Mouse (Mus musculus): Measurements from ENCODE around the gene Elovl6.

Gene Elovl6

DNA sequence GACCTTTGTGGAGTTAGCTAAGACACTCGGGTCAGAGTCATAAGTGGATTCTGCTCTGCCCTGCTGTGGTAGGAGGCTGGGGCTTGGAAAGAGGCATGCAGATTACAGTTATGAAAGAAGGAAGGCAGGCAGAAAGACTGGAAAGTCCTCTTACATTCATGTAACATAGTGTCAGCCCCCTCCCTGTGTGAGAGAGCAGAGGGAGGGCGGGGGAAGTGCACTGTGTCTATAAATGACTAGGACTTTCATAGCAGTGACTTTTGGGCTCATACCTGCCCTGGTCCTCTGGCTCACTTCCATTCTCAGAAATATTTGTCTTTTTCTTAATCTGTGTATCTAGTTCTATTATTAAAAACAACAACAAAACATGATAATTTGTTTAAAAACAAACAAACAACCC lies 33.9 kb downstream of the Elovl6 start:
- DNase-seq (ENCODE audit: low read depth, low spot score) = no peak

DNA sequence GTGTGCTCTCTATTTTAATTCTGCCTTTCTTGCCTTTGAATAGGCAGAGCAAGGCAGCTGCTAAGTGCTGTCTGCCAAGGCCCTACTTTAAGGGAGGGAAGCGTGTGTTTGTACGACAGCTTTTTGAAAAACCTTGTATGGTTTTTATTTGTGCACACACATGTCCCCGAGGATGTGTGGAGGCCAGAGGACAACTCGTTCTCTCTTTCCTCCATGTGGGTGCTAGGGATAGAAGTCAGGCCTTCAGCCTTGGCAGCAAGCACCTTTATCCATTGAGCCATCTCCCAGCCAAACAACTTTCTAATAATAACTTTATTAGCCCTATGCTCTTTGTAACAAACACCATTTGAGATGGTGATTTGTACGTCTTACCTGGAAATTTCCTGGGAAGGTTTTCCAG lies 34.7 kb downstream of the Elovl6 start:
- DNase-seq (ENCODE audit: low read depth, low spot score) = no peak

DNA sequence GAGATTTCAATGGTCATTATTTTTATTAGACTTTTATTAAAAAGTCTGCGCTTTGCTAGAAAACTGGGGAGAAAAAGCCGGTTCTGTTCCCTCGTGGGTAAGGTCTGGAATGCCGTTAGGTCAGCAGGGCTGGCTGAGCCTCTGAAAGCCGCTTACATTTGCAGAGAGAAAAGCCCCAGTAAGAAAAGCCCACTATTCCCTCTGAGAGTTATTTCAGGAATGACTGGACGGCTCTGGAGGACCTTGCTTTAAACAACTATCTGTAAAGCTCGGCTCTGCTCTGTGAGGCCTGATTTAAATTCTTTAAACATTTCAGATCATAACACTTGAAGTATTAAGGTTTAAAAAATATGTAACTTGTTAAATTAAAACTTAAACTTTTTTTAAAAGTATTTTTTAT lies 36.4 kb downstream of the Elovl6 start:
- no peak for DNase-seq (ENCODE audit: low read depth, low spot score)

DNA sequence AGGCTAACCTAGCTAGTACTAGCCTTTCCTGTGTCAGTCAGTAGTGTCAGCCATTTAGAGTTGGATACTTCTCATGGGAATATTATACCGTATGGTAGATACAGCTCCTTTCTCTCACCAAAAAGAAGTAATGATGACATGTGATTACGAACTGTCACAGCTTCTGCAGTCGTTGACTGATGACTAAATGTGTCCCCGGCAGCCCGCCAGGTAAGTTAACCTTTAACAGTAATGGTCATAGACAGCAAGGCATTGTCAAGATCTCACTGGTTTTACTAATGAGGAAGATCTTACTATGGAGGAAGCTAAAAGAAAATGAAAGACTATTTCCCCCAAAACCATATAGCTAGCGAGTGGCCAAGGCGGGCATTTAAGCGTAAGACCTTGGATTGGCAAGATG lies 38.8 kb downstream of the Elovl6 start:
- no peak for DNase-seq (ENCODE audit: low read depth, low spot score)

DNA sequence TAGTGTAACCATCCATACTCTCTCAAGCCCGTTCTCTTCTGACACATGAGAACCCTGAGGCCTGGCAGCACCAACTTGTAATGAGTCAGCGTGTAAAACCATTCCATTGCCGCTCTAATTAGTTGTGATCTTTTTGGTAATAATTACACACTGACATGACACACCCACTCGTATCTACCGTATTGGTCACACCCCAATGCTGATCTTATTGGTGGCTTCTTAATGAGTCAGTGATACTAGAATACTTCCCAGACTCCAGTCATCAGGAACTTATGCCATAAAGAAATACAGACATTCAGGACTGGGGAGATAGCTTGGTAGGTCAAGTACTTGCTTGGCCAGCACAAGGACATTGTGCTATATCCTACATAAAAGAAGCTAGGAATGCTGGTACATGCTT lies 39.5 kb downstream of the Elovl6 start:
- DNase-seq (ENCODE audit: low read depth, low spot score) = no peak

DNA sequence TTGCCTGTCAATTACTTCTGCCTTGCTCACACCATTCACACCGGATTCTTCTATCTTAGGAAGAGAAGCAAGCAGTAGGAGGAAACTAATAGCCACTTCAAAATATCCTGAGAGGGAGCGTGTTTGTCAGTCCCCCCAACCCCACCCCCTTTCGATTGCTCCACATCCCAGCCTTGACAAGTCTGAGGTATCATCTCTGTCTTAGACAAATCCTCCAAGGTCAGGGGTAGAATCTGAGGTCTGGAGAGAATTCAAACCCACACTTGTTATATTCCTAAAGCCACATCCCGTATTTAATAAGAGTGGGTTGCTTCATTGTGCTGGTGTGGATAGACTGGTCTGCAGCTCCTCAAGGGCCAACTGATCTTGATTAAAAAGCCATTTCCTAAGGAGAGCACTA lies 40.8 kb downstream of the Elovl6 start:
- DNase-seq (ENCODE audit: low read depth, low spot score) = no peak

DNA sequence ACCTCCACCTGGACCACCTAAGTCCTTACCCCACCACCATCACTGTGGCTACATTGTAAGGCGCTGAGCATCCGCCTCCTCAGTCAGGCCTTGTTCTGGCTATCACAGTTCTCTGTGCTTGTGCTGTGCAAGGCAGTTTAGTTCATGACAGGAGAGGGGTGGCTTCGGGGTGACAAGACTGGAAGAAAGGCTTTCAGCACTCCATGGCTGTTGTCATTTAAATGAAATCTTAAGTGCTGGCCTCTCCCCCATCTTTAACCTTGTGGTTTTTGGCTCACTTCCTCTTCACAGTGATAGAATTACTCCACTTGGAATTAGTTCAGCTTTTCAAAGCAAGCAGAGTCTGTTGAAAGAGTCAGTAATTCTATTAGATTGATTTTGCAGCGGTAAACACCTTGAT lies 41.5 kb downstream of the Elovl6 start:
- no peak for DNase-seq (ENCODE audit: low read depth, low spot score)

DNA sequence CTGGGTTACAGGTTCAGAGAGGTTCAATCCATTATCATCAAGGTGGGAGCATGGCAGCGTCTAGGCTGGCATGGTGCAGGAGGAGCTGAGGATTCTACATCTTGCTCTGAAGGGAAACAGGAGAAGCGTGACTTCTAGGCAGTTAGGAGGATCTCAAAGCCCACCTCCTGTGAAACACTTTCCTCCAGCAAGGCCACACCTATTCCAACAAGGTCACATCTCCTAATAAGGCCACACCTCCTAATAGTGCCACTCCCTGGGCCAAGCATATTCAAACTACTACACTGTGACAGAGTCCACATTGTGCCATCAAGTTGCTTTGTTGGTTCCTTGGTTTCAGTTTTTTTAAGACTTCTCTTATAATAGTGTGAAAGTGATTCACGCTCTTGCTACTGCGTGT lies 42.9 kb downstream of the Elovl6 start:
- no peak for DNase-seq (ENCODE audit: low read depth, low spot score)

DNA sequence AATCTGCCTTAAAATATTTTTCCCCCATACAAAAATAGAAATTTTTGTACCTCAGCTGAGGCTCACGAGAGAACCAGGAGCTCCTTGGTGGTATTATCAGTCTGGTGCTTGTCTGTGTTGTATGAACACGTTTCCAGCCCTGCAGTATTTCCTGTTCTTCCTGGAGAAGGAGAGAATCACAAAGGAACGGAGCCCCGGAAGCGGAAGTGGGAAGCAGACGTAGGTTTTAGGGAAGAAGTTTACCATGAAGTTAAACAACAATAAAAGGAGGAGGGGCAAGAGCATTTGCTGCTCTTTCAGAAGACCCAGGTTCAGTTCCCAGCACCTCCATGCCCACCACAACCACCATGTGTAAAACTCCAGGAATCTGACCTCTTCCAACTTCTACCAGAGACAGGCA lies 44.4 kb downstream of the Elovl6 start:
- no peak for DNase-seq (ENCODE audit: low read depth, low spot score)

DNA sequence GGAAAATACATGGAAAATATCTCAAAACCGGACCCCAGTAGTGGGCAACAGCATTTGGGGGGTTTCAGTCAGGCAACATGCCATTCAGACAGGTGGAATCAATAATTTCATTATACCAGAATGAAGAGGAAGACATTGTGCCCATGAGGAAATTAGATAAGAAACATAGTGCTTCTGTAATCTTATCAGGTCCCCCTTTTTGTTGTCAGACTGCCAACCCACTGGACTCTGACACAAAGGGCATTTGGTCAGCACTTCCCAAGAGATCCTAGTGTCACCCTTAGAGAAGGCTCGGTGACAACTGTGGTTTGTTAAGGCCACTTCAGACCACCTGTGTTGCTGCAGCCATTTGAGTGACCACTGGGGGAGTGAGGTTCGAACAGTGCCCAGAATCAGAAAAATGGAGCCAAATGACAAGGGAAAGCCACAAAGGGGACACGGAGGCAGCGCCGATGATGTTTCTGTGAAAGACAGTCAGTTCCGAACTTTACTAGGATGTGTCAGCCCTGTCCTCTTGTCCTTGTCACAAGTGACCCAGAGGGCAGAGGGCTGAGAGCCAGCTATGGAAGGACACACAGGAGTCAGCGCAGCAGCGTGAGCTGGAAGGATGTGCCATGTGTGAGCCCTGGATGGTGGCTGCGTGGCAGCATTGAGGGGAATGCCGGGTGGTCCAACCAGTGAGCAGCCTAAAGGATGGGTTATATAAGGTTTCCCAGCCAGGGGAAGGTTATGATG lies 46.8 kb downstream of the Elovl6 start:
- DNase-seq (ENCODE audit: low read depth, low spot score) = no peak

DNA sequence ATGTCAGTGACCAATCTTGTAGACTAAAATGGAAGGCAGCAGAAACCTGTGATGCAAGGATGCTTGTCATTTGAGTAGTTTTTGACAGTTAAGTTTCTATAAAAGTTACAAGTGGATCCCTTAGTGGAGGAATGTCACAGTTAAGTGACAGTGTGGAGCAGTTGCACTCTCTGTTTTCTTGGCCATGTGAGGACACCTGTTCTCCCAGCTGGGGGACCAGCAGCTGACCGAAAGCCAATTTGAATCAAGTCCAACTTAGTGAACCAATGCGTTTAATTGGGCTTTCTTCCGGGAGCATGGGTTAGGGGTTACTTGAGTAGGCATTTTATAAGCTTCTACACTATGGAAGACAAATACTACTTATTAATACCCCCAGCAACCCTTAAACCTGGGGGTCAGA lies 48.9 kb downstream of the Elovl6 start:
- no peak for DNase-seq (ENCODE audit: low read depth, low spot score)

DNA sequence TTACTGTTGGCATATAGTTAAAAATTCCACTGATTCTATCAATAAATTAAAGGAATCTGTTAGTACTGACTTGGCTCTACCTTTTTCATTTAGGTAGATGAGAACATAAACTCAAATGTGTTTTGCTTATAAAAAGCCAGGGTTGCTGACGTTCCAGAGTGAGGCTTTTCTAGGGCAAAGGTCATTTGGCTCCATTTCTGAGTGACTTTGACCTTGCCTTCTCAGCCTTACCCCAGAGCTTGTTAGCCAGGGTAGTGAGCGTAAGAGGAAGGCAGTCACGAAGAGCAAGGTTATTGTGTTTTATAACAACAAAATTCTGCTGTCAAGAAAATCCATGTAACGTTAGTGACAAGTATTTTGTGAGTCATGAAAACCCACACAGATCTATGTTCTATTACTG lies 50.3 kb downstream of the Elovl6 start:
- DNase-seq (ENCODE audit: low read depth, low spot score) = no peak

DNA sequence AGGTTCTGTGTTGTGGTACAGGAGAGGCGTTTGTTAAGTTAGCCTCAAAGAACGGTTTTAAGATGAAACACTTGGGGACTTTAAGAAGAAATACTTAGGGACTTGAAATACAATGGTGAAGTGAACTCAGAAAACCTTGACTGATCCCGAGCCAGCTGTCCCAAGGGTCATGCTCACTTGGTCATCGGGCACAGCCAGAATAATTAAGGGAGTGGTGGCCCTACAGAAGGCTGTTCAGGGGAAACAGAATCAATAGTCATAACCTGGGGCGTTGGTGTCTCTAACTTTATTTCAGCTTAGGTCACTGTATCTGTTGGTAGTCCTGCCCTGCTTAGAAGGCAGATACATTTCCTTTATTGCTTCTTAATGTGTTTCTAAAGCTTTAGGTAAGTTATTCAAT lies 51.1 kb downstream of the Elovl6 start:
- no peak for DNase-seq (ENCODE audit: low read depth, low spot score)

DNA sequence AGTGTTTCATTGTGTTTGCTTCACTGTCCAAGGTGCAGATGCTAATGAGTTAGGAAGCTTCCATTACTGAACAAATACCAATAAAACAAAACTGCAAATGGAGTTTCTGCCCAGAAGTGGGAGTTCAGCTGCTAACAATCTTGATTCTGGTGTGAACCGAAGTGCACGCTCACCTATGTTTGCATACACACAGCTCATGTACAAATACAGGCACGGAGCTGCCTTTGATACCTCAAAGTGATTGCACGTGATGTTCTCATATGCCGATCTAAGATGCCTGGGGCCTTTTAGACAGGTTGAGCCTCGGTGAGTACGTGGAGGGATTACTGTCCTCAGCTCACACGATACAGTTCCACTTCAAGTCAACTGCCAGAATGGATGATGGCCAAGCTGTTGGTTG lies 55.8 kb downstream of the Elovl6 start:
- no peak for DNase-seq (ENCODE audit: low read depth, low spot score)

DNA sequence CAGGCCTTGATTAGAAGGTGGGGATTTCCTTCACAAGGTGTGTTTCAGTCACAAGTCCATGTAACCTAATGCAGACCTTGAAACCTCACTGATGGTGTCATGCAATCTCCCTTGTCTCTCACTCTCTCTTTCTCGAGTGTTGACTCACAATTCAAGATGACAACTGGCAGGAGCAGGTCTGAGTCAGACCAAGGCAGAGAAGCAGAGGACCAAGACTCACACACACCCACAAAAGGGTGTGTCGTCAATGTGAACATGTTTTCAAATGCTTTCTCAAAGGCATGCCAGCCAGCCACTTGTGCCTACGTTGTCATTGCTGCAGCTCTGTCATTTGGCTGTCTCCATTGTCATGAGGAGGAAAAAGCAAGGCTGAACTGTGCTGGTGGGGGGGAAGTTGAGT lies 56.6 kb downstream of the Elovl6 start:
- no peak for DNase-seq (ENCODE audit: low read depth, low spot score)

DNA sequence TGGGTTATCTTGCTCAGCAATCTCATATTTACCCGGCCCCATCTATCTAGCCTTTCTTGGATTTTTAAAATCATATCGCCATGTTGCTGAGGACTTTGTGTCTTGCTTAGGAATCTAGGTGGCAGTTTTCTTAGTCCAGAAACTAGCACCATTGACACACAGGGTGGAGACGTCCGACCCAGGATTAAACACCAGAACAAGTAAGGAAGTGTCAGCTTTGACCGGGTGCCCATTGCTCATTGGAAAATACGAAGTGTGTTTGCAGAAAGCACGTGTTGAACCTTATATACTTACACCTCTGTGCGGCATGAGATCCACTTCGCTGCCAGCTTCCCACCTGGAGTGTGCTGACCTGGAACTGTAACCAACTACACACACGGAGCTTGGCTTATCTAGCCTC lies 57.5 kb downstream of the Elovl6 start:
- DNase-seq (ENCODE audit: low read depth, low spot score) = no peak

DNA sequence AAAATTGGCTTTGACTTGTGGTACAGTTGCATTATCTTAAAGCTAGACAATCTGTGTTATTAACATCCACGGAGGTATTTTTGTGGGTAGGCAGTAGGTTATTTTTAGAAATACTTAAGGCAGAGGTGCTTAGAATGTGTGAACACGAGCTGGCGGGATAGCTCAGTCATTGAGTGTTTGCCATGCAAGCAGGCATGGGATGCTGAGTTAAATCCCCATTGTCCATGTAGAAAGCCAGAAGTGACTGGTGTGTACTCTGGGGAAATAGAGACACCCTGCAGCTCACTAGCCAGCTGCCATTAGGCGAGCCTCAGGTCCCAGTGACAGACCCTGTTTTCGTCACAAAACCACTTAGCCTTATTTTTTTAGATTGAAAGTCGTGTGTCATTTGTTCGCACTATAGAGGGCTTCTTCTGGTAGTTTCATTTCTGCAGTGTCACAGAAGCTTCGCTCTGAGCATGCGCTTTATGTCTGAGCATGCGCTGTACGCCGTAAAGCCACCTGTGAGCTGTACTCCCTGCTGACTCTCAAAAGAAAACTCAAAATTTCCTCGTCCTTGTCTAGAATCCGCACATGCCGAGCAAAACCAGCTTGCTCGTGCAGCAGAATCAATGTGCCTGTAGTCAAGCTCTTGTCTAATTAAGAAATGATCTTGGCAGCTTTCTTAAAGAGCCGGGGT lies 58.5 kb downstream of the Elovl6 start:
- no peak for DNase-seq (ENCODE audit: low read depth, low spot score)

DNA sequence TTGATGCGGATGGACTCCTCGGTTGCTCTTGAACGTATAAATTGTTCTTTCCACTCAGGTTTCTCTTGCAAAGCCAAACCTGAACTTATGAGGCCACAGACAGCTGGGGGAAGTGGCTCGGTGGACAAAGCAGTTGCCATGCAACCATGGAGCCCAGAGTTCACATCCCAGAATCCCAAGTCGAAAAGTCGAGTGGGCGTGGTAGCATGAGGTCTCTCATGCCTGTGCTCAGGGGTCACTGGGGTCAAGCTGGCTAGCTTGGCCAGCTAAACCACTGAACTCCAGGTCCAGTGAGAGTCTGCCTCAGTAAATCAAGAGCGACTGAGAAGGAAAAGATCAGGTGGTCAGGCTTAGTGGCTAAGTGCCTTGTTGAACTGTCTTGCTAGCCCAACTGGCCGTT lies 59.1 kb downstream of the Elovl6 start:
- no peak for DNase-seq (ENCODE audit: low read depth, low spot score)

DNA sequence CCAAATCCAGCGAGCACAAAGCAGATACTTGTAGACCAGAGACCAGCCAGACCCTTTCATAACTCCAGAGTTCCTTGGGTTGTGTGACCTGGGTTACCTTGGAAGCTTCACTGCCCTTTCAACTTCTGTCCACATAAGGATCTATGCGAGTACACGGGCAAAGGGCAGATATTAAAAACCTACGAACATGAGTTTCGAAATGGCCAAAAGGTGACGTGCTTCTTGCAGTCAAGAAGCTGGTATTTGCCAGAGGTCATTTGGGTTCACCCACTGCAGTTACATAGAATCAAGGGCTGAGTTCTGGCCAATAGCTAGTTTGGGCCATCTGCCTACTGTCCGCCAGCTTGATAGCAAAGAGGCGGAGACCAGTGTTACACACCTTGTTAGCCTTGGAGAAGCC lies 59.6 kb downstream of the Elovl6 start:
- no peak for DNase-seq (ENCODE audit: low read depth, low spot score)

DNA sequence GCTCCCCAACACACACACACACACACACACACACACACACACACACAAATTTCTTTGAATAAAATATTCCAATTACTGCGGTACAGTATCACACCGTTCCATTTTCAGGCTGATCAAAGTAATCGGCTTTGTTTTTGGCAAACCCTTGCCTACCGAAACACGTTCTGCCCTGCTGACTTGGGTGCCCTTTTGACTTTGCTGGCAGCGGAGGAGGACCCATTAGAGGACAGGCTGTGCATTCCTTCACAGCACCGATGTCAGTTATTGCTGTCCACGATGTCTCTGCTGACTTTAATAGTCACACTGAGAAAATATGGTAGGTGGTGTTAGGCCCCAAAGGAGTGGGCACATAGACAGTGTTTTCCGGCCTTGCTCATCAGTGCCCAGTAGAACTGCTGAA lies 60.8 kb downstream of the Elovl6 start:
- DNase-seq (ENCODE audit: low read depth, low spot score) = no peak

DNA sequence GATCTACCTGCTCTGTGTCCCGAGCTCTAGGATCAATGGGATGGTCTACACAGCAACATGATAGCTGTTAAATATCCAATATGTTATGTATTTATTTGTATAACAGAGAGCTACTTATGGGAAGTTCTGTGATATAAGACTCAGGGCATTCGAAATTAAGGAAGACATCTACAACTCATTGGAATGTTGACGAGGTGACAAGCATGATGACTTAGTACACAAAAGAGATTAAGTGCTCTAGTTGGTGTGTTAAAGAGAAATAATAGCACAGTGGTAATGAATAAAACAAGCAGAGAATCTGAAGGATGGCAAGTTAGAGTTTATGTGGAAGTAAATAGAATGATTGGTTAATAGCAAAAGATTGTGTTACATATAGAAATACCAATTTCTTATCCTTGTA lies 61.6 kb downstream of the Elovl6 start:
- no peak for DNase-seq (ENCODE audit: low read depth, low spot score)

DNA sequence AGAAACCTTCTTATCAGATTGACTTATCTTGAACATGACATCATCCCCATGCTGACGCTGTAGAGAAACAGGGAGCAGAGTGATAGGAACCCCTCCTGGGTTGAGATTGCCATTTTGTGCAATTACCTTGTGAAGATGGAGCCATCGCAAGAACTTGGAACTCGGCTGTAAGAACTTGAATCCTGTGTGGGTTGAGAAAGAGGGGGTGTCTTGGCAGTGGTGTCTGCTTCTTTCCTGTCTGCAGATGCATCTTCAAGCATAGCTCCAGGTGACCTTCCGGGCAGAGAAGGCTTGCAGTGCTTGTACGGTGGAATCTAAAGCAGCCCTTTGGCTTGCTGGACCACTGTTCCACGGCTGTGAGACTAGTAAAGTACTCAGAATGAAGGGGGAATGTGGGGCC lies 63.9 kb downstream of the Elovl6 start:
- no peak for DNase-seq (ENCODE audit: low read depth, low spot score)

DNA sequence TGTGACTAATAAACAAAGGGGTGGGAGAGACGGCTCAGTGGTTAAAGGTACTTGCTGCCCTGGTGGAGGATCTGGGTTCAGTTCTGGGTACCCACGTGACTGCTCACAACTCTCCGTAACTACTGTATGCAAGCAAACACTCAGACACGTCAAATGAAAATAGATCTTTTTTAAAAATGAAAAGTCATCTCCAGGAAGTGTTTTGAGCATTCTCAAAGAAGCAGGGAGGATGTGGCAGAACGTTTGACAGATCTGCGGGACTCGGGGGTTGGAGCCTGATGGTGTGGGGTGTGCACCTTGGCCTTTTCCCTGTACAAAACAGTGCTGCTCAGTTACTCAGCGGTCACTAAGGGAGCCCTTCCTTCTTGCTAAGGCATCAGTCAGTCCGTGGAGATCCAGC lies 70.1 kb downstream of the Elovl6 start:
- DNase-seq (ENCODE audit: low read depth, low spot score) = no peak

DNA sequence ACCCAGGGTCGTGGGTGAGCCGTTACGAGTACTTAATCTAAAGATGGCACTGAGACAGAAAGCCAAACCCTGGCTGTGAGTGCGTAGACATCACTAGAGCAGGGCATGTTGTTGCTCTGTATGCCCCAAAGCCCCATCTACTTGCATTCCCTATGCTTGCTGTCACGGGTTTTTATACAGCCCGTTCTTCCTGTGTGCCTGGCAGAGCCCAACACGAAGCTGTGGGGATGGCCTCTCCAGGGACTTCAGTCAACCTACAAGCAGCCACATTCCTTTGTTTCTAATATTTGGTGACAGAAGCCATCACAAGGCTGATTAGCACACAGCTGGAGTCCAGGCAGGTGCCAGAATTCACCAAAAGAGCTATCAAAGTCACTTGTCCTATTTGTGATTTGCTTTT lies 73.3 kb downstream of the Elovl6 start:
- DNase-seq (ENCODE audit: low read depth, low spot score) = no peak
